Mouse (Mus musculus): ENCODE results near the gene Ccdc61. TPM values are rescaled to one million over a fixed set of nuclear protein-coding genes. Genes with fewer than 3 reads are reported as not detected.

Ccdc61 gene
- polyA plus RNA-seq, 1 experiment, result 40.4 TPM

GRCm38 (mm10) chr7:18923711-18924191 is 13.5 kb upstream of the Ccdc61 start:
- WGBS, result 50% methylated on average over 4 of the region's 4 CpGs
- no peak for TF ChIP-seq POLR2A (IDR thresholded peaks at IDR 0.05; ENCODE audit: borderline replicate concordance, control insufficient read depth, low read depth, low read length)
- no peak for TF ChIP-seq CTCF (IDR thresholded peaks at IDR 0.05; ENCODE audit: control insufficient read depth, insufficient read depth, low read length)
- H3K27ac ChIP-seq (ENCODE audit: control insufficient read depth, insufficient read depth, low read depth, low read length, poor library complexity), result no peak overlapping the region
- H3K4me1 ChIP-seq (ENCODE audit: control insufficient read depth, insufficient read depth, low read length), result no peaks in the 10 kb centered on the region; the same call in 1 of the 2 replicates
- no peak overlapping the region for H3K4me3 ChIP-seq (replicated peaks; ENCODE audit: control insufficient read depth, low read depth, low read length)

DNA sequence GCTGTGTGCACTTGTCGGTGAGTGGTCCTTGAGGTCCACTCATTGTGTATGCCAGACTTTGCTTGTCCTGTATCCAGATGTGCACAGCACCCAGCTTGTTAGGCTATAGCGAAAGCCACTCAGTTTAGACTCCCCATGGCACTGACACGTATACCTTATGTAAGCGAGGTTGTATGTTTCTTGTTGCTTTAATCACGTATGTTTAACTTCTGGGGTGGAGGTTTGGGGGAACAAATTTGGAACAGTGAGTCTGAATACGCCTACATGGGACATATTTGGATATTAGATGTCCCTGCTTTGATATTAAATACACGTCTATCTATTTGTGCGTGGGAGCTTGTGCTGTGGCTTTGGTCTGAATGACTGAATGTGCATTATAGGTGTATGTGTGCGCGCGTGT is 13.1 kb upstream of the Ccdc61 start:
- 80% methylated on average over 11 of the region's 11 CpGs for WGBS
- Histone ChIP-seq H3K27ac (ENCODE audit: control insufficient read depth, insufficient read depth, low read depth, low read length, poor library complexity) (no peak overlapping the region), H3K4me3 (replicated peaks; ENCODE audit: control insufficient read depth, low read depth, low read length) (no peak overlapping the region), H3K4me1 (ENCODE audit: control insufficient read depth, insufficient read depth, low read length) (no peaks in the 10 kb centered on the region)
- TF ChIP-seq POLR2A (IDR thresholded peaks at IDR 0.05; ENCODE audit: borderline replicate concordance, control insufficient read depth, low read depth, low read length) (no peak), CTCF (IDR thresholded peaks at IDR 0.05; ENCODE audit: control insufficient read depth, insufficient read depth, low read length) (no peak)

DNA sequence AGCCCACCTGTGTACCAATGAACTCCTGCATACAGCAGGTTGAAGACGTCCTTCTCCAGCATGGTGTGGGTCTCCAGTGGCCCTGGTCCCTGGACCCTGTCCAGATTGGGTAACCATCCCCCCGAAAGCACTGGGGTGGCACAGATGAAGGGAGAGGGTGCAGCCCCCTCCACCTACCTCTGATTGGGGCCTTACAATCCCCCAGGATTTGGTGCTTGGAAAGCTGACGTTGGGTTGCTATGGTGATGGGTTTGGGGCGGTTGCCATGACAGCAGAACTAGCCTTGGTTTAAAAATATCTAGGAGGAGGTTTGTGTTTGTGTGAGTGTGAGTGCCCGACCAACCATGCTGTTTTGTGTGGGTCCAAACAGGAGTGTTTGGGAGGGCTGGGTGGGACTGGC is 12.6 kb upstream of the Ccdc61 start:
- TF ChIP-seq CTCF (IDR thresholded peaks at IDR 0.05; ENCODE audit: control insufficient read depth, insufficient read depth, low read length), result no peak
- TF ChIP-seq POLR2A (IDR thresholded peaks at IDR 0.05; ENCODE audit: borderline replicate concordance, control insufficient read depth, low read depth, low read length), result no peak
- 58% methylated on average over 5 of the region's 5 CpGs for WGBS

DNA sequence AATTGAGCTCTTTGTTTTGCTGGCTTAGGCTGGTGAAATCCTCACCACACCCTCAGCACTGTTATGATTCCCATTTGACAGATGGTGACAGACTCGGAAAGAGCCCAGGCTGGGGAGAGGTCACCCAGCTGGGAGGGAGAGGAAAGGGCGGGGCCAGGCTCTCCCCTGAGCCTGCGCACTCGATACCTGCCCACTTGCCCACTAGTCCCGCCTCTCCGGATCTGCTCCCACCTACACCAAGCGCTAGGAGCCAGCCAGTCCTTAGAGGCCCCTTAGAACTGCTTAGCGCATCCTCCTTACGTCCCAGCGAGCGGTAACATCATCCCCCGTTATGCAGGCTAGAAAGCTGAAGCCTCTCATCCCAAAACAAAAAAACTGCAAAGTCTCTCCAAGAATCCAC is 10.9 kb upstream of the Ccdc61 start:
- Histone ChIP-seq H3K4me3 (replicated peaks; ENCODE audit: control insufficient read depth, low read depth, low read length) (no peak overlapping the region), H3K27ac (ENCODE audit: control insufficient read depth, insufficient read depth, low read depth, low read length, poor library complexity) (no peak overlapping the region), H3K4me1 (ENCODE audit: control insufficient read depth, insufficient read depth, low read length) (no peaks in the 10 kb centered on the region)
- TF ChIP-seq POLR2A (IDR thresholded peaks at IDR 0.05; ENCODE audit: borderline replicate concordance, control insufficient read depth, low read depth, low read length) (no peak), CTCF (IDR thresholded peaks at IDR 0.05; ENCODE audit: control insufficient read depth, insufficient read depth, low read length) (no peak)
- 5% methylated on average over 12 of the region's 12 CpGs for WGBS

More for the DNA sequence above, 12.6 kb upstream of the Ccdc61 start:
- Histone ChIP-seq H3K27ac (ENCODE audit: control insufficient read depth, insufficient read depth, low read depth, low read length, poor library complexity) (no peak overlapping the region), H3K4me1 (ENCODE audit: control insufficient read depth, insufficient read depth, low read length) (no peaks in the 10 kb centered on the region), H3K4me3 (replicated peaks; ENCODE audit: control insufficient read depth, low read depth, low read length) (no peak overlapping the region)

DNA sequence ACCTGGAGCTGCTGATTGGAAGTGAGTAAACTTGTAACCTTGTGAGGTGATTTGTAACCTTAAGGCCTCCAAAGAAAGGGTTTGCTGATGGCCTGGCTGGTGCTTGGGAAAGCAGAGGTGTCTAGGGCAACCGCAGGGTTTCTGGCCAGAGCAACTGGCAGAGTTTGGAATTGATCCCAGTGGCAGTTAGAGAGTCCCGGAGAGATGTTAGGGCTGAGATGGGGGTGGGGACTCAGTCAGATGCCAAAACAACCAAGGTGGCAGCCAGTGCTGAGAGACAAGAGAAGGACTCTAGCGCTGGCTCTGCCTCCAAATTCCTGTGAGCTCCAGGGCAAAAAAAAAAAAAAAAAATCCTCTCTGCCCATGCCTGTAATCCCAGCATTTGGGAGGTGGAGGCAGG is 7.7 kb upstream of the Ccdc61 start:
- TF ChIP-seq POLR2A (IDR thresholded peaks at IDR 0.05; ENCODE audit: borderline replicate concordance, control insufficient read depth, low read depth, low read length), result no peak
- no peak for TF ChIP-seq CTCF (IDR thresholded peaks at IDR 0.05; ENCODE audit: control insufficient read depth, insufficient read depth, low read length)
- Histone ChIP-seq H3K27ac (ENCODE audit: control insufficient read depth, insufficient read depth, low read depth, low read length, poor library complexity) (no peak overlapping the region), H3K4me3 (replicated peaks; ENCODE audit: control insufficient read depth, low read depth, low read length) (no peak overlapping the region), H3K4me1 (ENCODE audit: control insufficient read depth, insufficient read depth, low read length) (no peaks in the 10 kb centered on the region)
- WGBS, result 76% methylated on average over 3 of the region's 3 CpGs

- Histone ChIP-seq H3K4me1 (ENCODE audit: control insufficient read depth, insufficient read depth, low read length) (no peaks in the 10 kb centered on the region), H3K4me3 (replicated peaks; ENCODE audit: control insufficient read depth, low read depth, low read length) (no peak overlapping the region), H3K27ac (ENCODE audit: control insufficient read depth, insufficient read depth, low read depth, low read length, poor library complexity) (no peak overlapping the region)
- 62% methylated on average over 4 of the region's 4 CpGs for WGBS
- no peak for TF ChIP-seq POLR2A (IDR thresholded peaks at IDR 0.05; ENCODE audit: borderline replicate concordance, control insufficient read depth, low read depth, low read length)
- no peak for TF ChIP-seq CTCF (IDR thresholded peaks at IDR 0.05; ENCODE audit: control insufficient read depth, insufficient read depth, low read length)
Measured at GRCm38 (mm10) chr7:18916254-18916653, 6.0 kb upstream of the Ccdc61 start.

DNA sequence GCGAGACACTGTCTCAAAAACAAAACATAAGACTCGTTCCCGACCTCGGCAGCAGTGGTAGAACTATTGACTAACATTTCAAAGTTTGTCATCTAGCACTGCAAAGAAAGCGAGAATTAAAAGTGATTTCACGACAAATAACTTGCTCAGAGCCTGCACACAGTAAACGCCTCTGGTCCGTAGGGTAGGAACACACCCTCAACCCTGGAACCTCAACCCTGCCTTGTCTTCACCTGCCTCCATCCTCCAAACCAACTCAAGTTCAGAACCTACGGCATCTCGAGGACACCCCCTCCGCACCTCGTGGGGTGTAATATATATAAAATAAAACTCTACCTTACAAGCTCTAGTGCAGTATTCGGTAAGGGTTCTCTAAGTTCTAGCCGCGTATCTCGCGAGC is 418 bp downstream of the Ccdc61 start:
- no peak overlapping the region for H3K27ac ChIP-seq (ENCODE audit: control insufficient read depth, insufficient read depth, low read depth, low read length, poor library complexity)
- TF ChIP-seq POLR2A (IDR thresholded peaks at IDR 0.05; ENCODE audit: borderline replicate concordance, control insufficient read depth, low read depth, low read length), result no peak
- no peak for TF ChIP-seq CTCF (IDR thresholded peaks at IDR 0.05; ENCODE audit: control insufficient read depth, insufficient read depth, low read length)
- WGBS, result 1% methylated on average over 17 of the region's 17 CpGs
- no peaks in the 10 kb centered on the region; the same call in 1 of the 2 replicates for H3K4me1 ChIP-seq (ENCODE audit: control insufficient read depth, insufficient read depth, low read length)
- peak overlapping the region; percentile 93 for H3K4me3 ChIP-seq (replicated peaks; ENCODE audit: control insufficient read depth, low read depth, low read length)

- no peaks in the 10 kb centered on the region; the same call in 1 of the 2 replicates for H3K4me1 ChIP-seq (ENCODE audit: control insufficient read depth, insufficient read depth, low read length)
- H3K27ac ChIP-seq (ENCODE audit: control insufficient read depth, insufficient read depth, low read depth, low read length, poor library complexity), result no peak overlapping the region
- 73% methylated on average over 3 of the region's 3 CpGs for WGBS
- no peak overlapping the region for H3K4me3 ChIP-seq (replicated peaks; ENCODE audit: control insufficient read depth, low read depth, low read length)
- TF ChIP-seq CTCF (IDR thresholded peaks at IDR 0.05; ENCODE audit: control insufficient read depth, insufficient read depth, low read length) (no peak), POLR2A (IDR thresholded peaks at IDR 0.05; ENCODE audit: borderline replicate concordance, control insufficient read depth, low read depth, low read length) (no peak)
Measured at GRCm38 (mm10) chr7:18904971-18905370, 5.2 kb downstream of the Ccdc61 start.

DNA sequence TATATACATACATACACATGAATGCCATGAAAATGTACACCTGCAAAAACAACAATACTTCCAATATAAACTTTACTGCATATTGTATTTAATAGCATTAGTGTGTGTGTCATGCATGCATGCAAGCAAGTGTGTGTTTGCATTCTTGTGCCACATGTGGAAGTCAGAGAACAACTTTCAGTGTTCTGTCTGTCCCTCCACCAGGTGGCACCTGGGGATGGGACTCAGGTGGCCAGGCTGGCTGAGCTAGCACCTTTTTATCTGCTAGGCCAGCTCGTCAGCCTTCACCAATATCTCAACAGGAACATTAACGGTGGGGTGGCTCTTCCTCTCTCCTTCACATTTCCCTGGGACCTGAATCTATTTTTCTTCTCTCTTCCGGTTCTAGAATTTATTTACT is 7.7 kb downstream of the Ccdc61 start:
- Histone ChIP-seq H3K4me3 (replicated peaks; ENCODE audit: control insufficient read depth, low read depth, low read length) (no peak overlapping the region), H3K4me1 (ENCODE audit: control insufficient read depth, insufficient read depth, low read length) (no peaks in the 10 kb centered on the region), H3K27ac (ENCODE audit: control insufficient read depth, insufficient read depth, low read depth, low read length, poor library complexity) (no peak overlapping the region)
- WGBS, result 77% methylated on average over 3 of the region's 3 CpGs
- no peak for TF ChIP-seq CTCF (IDR thresholded peaks at IDR 0.05; ENCODE audit: control insufficient read depth, insufficient read depth, low read length)
- no peak for TF ChIP-seq POLR2A (IDR thresholded peaks at IDR 0.05; ENCODE audit: borderline replicate concordance, control insufficient read depth, low read depth, low read length)

Data from bone marrow, adult 2 months (tissue).